Mouse (Mus musculus): ENCODE measurements around the gene Msh3. TPM values are rescaled to one million over a fixed set of nuclear protein-coding genes. Genes with fewer than 3 reads are reported as not detected.
"Not testable (repeated sequence)": the region's sequence is repeated elsewhere in the genome, so short reads cannot be mapped to it uniquely, and the experiment has no call there.

Msh3 gene
- total RNA-seq, 2 experiments from 2014 or later = 11.9 to 13.5 TPM

DNA sequence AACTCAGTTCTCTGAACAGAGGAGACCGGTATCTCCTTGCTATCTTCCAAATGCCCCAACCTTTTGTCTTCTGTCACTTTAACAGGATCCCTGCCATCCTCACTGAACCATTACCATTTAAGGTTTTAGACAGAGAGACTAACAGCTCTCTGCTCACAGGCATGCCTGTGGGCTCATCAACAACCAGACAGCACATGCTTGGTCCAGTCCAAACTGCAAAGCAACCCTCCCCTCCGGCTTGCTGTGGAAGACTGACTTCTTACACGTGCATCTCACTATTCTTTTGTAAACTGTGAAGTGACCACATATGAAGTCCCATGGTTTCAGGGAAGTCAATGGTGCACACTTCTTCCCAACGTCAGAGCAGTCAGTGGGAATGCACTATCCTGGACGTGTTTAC is 93.5 kb downstream of the Msh3 start:
- DNase-seq = no peak
- intact Hi-C loops (cut with DNase I) = no loop called here

DNA sequence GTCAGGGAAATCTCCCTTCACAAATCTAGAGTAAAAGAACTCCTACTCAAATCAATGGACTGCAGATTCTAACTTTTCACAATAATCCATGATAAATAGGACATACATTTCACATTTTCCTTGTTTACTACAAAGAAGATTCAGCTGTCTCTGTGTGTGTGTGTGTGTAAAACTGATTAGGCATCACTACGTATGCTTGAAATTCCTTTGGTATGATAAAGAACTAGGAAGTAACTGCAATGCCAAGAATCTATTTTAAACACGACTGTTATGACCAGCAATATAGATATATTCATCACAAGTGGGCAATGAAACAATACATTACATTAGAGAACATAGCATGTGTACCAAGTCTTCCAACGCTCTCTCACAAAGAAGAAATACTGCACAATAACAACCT is 99.3 kb downstream of the Msh3 start:
- no peak for DNase-seq
- intact Hi-C loops (cut with DNase I) = no loop called here

GRCm38 (mm10) chr13:92253850-92254249 is 101.0 kb downstream of the Msh3 start:
- intact Hi-C loops (cut with DNase I) = no loop called here
- DNase-seq = no peak

DNA sequence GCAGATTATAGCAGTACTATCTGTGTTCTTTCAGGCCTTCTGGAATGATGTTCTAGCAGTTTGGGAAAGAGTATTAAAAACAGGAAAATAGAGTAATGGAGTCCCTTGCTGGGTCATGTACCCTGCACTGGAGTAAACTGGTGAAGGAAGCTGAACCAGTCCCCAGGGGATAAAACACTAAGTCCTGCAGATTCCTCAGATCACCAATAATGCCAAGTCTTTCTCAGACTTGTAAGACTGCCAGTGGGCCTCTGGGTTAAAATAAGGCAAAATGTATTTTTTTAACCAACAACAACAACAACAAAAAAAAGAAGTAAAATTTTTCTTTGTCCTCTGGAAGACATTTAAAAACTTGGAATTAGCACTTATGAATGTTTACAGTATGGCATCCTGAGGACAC is 102.5 kb downstream of the Msh3 start:
- intact Hi-C loops (cut with DNase I) = no loop called here

GRCm38 (mm10) chr13:92247576-92247975 is 107.2 kb downstream of the Msh3 start:
- DNase-seq = no peak
- intact Hi-C loops (cut with DNase I) = no loop called here

More for the DNA sequence above, 102.5 kb downstream of the Msh3 start:
- no peak for DNase-seq

DNA sequence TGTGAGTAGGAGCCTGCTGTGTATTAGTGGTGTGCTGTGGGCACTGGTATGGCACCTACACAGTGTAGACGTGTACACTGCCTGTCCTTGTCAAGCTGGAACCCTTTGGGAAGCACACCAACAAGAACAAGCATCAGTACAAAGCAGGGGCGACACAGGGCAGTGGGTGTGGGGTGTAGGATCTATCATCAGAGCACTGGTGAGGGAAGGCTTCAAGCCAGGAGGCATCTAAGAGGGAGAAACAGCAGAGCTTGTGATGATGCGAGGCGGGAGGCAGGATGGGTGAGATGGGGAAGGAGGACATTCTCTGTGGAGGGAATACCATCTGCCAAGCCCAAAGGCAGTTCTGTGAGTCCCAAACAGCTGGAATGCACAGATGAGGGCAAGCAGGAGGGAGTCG is 107.8 kb downstream of the Msh3 start:
- intact Hi-C loops (cut with DNase I) = no loop called here
- no peak for DNase-seq

GRCm38 (mm10) chr13:92244731-92245130 is 110.1 kb downstream of the Msh3 start:
- intact Hi-C loops (cut with DNase I) = no loop called here
- no peak for DNase-seq

GRCm38 (mm10) chr13:92241426-92241825 is 113.4 kb downstream of the Msh3 start:
- intact Hi-C loops (cut with DNase I) = no loop called here
- peak; percentile 4 to 8 for DNase-seq

- intact Hi-C loops (cut with DNase I) = no loop called here
- DNase-seq = no peak
These were observed 116.9 kb downstream of the Msh3 start for GRCm38 (mm10) chr13:92237887-92238286.

GRCm38 (mm10) chr13:92237016-92237415 is 117.8 kb downstream of the Msh3 start:
- intact Hi-C loops (cut with DNase I) = no loop called here
- DNase-seq = no peak

DNA sequence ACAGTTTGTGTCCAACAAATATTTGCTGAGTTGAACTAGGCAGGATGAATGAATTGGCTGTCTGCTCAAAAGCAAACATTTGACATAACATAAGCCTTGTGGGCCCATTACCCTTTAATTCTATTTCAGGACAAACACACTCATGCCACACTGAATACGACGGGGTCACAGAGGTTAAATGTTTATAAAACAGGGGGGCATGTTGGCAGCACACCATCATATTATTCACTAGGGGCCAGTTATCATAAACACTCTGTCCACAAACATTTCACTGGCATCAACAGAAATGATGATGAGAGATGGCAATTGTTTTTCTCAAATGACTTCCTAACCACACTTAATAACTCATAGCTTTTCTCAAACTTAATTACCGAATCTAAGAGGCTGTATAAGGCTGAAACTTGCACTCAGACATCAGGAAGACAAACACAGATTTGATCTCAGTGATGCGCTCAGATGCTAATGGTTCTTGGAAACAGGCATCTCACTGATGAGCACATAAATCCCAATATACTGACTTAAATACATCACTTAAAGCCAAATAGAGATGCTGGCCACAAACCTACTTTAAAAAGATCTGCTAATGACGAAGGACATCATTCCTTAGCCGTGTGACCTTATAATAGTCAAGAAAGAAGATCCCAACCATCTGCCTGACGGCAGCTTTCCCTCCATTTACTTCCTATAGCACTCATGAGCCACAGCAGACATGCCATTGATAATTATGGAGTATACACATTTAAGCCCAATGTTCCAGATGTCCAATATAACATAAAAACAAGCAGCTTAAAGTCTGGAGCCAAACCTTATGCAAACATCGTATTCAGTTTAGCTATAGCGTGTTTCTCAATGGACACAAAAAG is 122.5 kb downstream of the Msh3 start:
- no peak for DNase-seq
- intact Hi-C loops (cut with DNase I) = no loop called here

- no peak for DNase-seq
- intact Hi-C loops (cut with DNase I) = no loop called here
These were observed 126.8 kb downstream of the Msh3 start for GRCm38 (mm10) chr13:92228037-92228436.

DNA sequence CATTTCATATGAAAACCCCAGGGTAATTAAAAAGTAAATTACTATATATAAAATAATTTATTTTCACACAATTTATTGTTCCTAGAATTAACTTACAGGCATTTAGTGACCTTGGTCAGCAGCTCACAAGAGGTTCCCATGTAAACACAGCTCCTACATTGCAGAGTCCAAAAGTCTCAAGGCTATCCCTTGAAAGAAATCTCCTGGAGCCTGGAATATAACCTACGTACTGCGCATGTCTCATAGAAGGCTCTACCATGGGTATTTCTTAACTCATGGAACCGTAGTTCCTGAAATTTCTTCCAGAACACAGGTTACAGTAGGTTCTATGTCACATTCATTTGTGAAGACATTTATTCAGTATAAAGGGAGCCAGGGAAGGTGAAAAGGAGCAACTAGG is 131.2 kb downstream of the Msh3 start:
- intact Hi-C loops (cut with DNase I) = no loop called here
- DNase-seq = no peak

DNA sequence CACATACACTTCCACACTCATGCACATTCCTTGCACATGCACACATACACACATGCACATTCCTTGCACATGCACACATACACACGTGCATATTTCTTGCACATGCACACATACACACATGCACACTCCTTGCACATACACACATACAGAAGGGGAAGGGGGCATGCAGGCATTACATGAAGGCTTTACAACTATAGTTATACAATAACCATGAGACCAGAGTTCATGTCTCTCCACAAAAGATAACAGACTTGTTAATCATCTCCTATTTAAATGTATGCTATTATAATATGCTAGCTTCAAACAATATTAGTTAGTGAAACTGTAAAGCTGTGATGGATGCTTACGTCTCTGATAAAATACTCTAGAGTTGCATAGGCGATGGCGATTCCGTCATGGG is 132.0 kb downstream of the Msh3 start:
- DNase-seq = no peak
- intact Hi-C loops (cut with DNase I) = no loop called here

- no peak for DNase-seq
- intact Hi-C loops (cut with DNase I) = no loop called here
These were observed 135.0 kb downstream of the Msh3 start for GRCm38 (mm10) chr13:92219774-92220173.

DNA sequence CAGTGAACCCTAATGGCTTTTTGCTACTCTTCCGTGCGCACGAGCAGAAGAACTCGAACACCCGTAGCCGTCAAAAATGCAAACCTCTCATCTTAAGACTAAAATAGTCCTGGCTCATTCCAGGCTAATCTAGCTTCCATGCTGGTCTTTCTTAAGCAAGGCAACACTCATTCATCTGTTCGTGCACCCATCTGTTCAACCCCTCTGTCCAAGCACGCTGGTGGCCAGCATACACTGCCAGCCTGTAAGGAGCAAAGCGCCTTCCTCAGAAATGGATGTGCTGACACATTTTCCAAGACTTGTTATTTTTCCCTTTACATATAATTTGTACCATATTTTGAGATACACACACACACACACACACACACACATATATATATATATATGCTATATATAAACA is 137.6 kb downstream of the Msh3 start:
- DNase-seq = no peak
- intact Hi-C loops (cut with DNase I) = no loop called here

DNA sequence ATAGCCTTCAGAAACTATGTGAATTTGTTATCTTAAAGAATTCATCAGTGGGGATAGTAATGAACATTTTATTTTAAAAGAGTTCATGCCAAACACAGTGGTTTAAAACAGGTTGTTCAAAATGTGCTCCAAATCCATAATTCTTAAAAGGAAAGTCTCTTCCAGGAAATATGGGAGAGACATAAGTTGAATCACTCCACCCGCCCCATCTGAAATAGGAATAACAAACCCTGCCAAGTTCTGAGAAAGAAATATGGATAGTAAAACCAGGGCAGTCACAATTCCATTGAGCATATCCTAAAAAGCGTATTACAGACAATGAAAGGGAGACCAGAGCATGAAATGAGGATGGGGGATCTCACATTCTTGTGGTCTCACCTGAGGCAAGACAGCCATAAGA is 157.9 kb downstream of the Msh3 start:
- intact Hi-C loops (cut with DNase I) = no loop called here
- no peak for DNase-seq

GRCm38 (mm10) chr13:92193806-92194205 is 161.0 kb downstream of the Msh3 start:
- intact Hi-C loops (cut with DNase I); DNase-seq: not testable (repeated sequence)

DNA sequence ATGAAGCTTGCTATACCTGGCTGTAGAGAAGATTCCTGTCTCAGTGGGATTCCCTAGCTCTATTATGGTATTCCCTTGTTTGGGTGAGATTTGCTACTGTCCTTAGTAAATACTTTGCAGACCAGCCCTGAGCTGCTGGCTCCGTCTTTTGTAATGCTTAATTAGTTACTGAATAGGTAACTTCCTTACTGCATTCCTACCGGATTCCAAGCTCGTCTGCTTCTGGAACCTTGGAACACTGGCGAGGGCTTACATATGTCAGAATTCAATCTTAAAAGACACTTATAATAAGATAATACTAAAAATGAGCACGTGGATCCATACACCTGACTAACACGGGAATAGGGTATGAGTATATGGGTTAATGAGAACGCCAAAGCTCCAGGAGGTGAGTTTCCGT is 182.1 kb downstream of the Msh3 start:
- DNase-seq; intact Hi-C loops (cut with DNase I): not testable (repeated sequence)
